8 mouse cellular contexts compared by ENCODE assay signal in genomic region chr3:87906981-87907857, GRCm38 (mm10). TPM values are rescaled to one million over a fixed set of nuclear protein-coding genes. Genes with fewer than 3 reads are reported as not detected.
A peak's percentile ranks its signal among the peaks of the same experiment; 100 is the strongest.
DNase-seq lines count a peak whose midpoint lies in the region; ATAC-seq and TF ChIP-seq lines count a peak whose summit lies in the region.

No protein-coding gene starts in this region.

- TF ChIP-seq EP300 in liver, postnatal 0 days (IDR thresholded peaks at IDR 0.05; ENCODE audit: low read depth) = no peak

- H3K27me3 ChIP-seq in forebrain, embryonic 16.5 days (replicated peaks; ENCODE audit: control insufficient read depth, insufficient read depth, low read length) = no peaks in the 10 kb centered on the region
- H3K27me3 ChIP-seq in intestine, embryonic 15.5 days (replicated peaks) = no peaks in the 10 kb centered on the region
- no peaks in the 10 kb centered on the region for H3K27me3 ChIP-seq in liver, postnatal 0 days (ENCODE audit: insufficient read depth, low read length)

- H3K9me3 ChIP-seq in forebrain, embryonic 16.5 days (ENCODE audit: control insufficient read depth, low read length) = no peaks in the 10 kb centered on the region
- H3K9me3 ChIP-seq in intestine, embryonic 15.5 days = no peaks in the 10 kb centered on the region
- H3K9me3 ChIP-seq in liver, postnatal 0 days (ENCODE audit: low read length) = no peaks in the 10 kb centered on the region

- WGBS in forebrain, embryonic 16.5 days = under 1% methylated on average over 27 of the region's 27 CpGs
- under 1% methylated on average over 27 of the region's 27 CpGs for WGBS in intestine, embryonic 15.5 days
- WGBS in liver, postnatal 0 days (ENCODE audit: insufficient replicate concordance) = under 1% methylated on average over 27 of the region's 27 CpGs

- ATAC-seq in forebrain, embryonic 16.5 days = no peak
- ATAC-seq in intestine, embryonic 15.5 days = peak; percentile 52
- no peak for ATAC-seq in liver, postnatal 0 days

- H3K27ac ChIP-seq in forebrain, embryonic 16.5 days (ENCODE audit: low read length) = peak overlapping the region; percentile 96
- peak overlapping the region; percentile 97 for H3K27ac ChIP-seq in intestine, embryonic 15.5 days
- H3K27ac ChIP-seq in liver, postnatal 0 days (ENCODE audit: low read depth) = peak overlapping the region; percentile 87

- H3K4me3 ChIP-seq in forebrain, embryonic 16.5 days (replicated peaks; ENCODE audit: low read length) = peak overlapping the region; percentile 99
- H3K4me3 ChIP-seq in intestine, embryonic 15.5 days (replicated peaks) = peak overlapping the region; percentile 83
- peak overlapping the region; percentile 94 for H3K4me3 ChIP-seq in liver, postnatal 0 days (ENCODE audit: low read depth, low read length)

- H3K4me2 ChIP-seq in forebrain, embryonic 16.5 days (ENCODE audit: low read length) = peak overlapping the region; percentile 93
- H3K4me2 ChIP-seq in intestine, embryonic 15.5 days (replicated peaks) = peak overlapping the region; percentile 80
- H3K4me2 ChIP-seq in liver, postnatal 0 days (ENCODE audit: low read depth, low read length) = peak overlapping the region; percentile 87

- no peak for TF ChIP-seq CTCF in liver, postnatal 0 days (IDR thresholded peaks at IDR 0.05; ENCODE audit: low read depth)

- DNase-seq in right cerebral cortex, postnatal 10 days (ENCODE audit: low spot score in 2 of 2) = peak; percentile 63
- no peak for DNase-seq in right cerebral cortex, postnatal 4 days
- peak; percentile 72 for DNase-seq in brain, adult 2 months (ENCODE audit: low read depth, low spot score)
- peak; percentile 58 for DNase-seq in liver, postnatal 0 days
- DNase-seq in right cerebral cortex, postnatal 14 days = peak; percentile 32
- no peak for DNase-seq in frontal cortex, postnatal 10 days (ENCODE audit: low spot score in 2 of 2)

- no peaks in the 10 kb centered on the region for H3K36me3 ChIP-seq in forebrain, embryonic 16.5 days (ENCODE audit: control insufficient read depth, insufficient read depth)
- no peaks in the 10 kb centered on the region for H3K36me3 ChIP-seq in intestine, embryonic 15.5 days
- no peaks in the 10 kb centered on the region; the same call in 1 of the 2 replicates for H3K36me3 ChIP-seq in liver, postnatal 0 days (replicated peaks; ENCODE audit: insufficient read depth, low read length)

- H3K4me1 ChIP-seq in forebrain, embryonic 16.5 days (replicated peaks; ENCODE audit: control insufficient read depth, insufficient read depth, low read length) = peaks cover 40% of the 10 kb centered on the region
- peaks cover 38% of the 10 kb centered on the region for H3K4me1 ChIP-seq in intestine, embryonic 15.5 days (replicated peaks)
- peaks cover 45% of the 10 kb centered on the region for H3K4me1 ChIP-seq in liver, postnatal 0 days (ENCODE audit: insufficient read depth)

- peak overlapping the region; percentile 97 for H3K9ac ChIP-seq in forebrain, embryonic 16.5 days (replicated peaks; ENCODE audit: low read depth, low read length)
- H3K9ac ChIP-seq in intestine, embryonic 15.5 days = peak overlapping the region; percentile 88
- peak overlapping the region; percentile 98 for H3K9ac ChIP-seq in liver, postnatal 0 days (replicated peaks)

RNA-seq across cellular contexts. Expression of gene Hdgf, which starts 1.1 kb away (rescaled TPM):
- 186 and 212 TPM in 2 replicates for polyA plus RNA-seq in forebrain, embryonic 16.5 days (2015; fragmentation: Nextera tagmentation; extraction: Ambion mirVana)
- 227 and 229 TPM in 2 replicates for polyA plus RNA-seq in intestine, embryonic 15.5 days (2015; fragmentation: Nextera tagmentation; extraction: Ambion mirVana)
- 116 and 123 TPM in 2 replicates for polyA plus RNA-seq in liver, postnatal 0 days (2015; fragmentation: Nextera tagmentation; extraction: Ambion mirVana)

RNA-seq across cellular contexts. Expression of gene Mrpl24, which starts 12.1 kb away (rescaled TPM):
- polyA plus RNA-seq in forebrain, embryonic 16.5 days (2015; fragmentation: Nextera tagmentation; extraction: Ambion mirVana) = 63.4 and 64.3 TPM in 2 replicates
- 74.2 and 79.2 TPM in 2 replicates for polyA plus RNA-seq in intestine, embryonic 15.5 days (2015; fragmentation: Nextera tagmentation; extraction: Ambion mirVana)
- polyA plus RNA-seq in liver, postnatal 0 days (2015; fragmentation: Nextera tagmentation; extraction: Ambion mirVana) = 50.3 and 54.1 TPM in 2 replicates

RNA-seq across cellular contexts. Expression of gene Prcc, which starts 21.8 kb away (rescaled TPM):
- 13.8 and 16.4 TPM in 2 replicates for polyA plus RNA-seq in forebrain, embryonic 16.5 days (2015; fragmentation: Nextera tagmentation; extraction: Ambion mirVana)
- 13.1 TPM in 2 replicates for polyA plus RNA-seq in intestine, embryonic 15.5 days (2015; fragmentation: Nextera tagmentation; extraction: Ambion mirVana)
- polyA plus RNA-seq in liver, postnatal 0 days (2015; fragmentation: Nextera tagmentation; extraction: Ambion mirVana) = 4.4 and 4.5 TPM in 2 replicates

RNA-seq across cellular contexts. Expression of gene Isg20l2, which starts 22.9 kb away (rescaled TPM):
- 43.5 and 49.4 TPM in 2 replicates for polyA plus RNA-seq in forebrain, embryonic 16.5 days (2015; fragmentation: Nextera tagmentation; extraction: Ambion mirVana)
- polyA plus RNA-seq in intestine, embryonic 15.5 days (2015; fragmentation: Nextera tagmentation; extraction: Ambion mirVana) = 46.7 and 49.9 TPM in 2 replicates
- 12.3 and 13.2 TPM in 2 replicates for polyA plus RNA-seq in liver, postnatal 0 days (2015; fragmentation: Nextera tagmentation; extraction: Ambion mirVana)

RNA-seq across cellular contexts. Expression of gene Rrnad1, which starts 23.3 kb away (rescaled TPM):
- 18.4 and 23.5 TPM in 2 replicates for polyA plus RNA-seq in forebrain, embryonic 16.5 days (2015; fragmentation: Nextera tagmentation; extraction: Ambion mirVana)
- polyA plus RNA-seq in intestine, embryonic 15.5 days (2015; fragmentation: Nextera tagmentation; extraction: Ambion mirVana) = 15.8 and 16.3 TPM in 2 replicates
- polyA plus RNA-seq in liver, postnatal 0 days (2015; fragmentation: Nextera tagmentation; extraction: Ambion mirVana) = 4.3 TPM in 2 replicates

Comparison
In these comparisons a context has a peak if more than half of its experiments do, and no peak if none do; other contexts are left out.
1. DNase-seq: peak in right cerebral cortex, postnatal 10 days (2 of 2), brain, adult 2 months (single experiment), liver, postnatal 0 days (single experiment) and right cerebral cortex, postnatal 14 days (single experiment); none in right cerebral cortex, postnatal 4 days (single experiment) and frontal cortex, postnatal 10 days (0 of 2).
2. Peak in every context shown above with its lines, with median percentiles within 50 percentile points of each other: H3K27ac ChIP-seq, H3K4me2 ChIP-seq, H3K4me3 ChIP-seq and H3K9ac ChIP-seq.